Mouse (Mus musculus) lung, postnatal 0 days (tissue): ENCODE data around the gene Gm42715. TPM values are rescaled to one million over a fixed set of nuclear protein-coding genes. Genes with fewer than 3 reads are reported as not detected.

Source experiments
- ATAC-seq: fragments of 200-750 bp; cut with Nextera tagmentation; 2 replicates; pipeline ENCODE4 v1.8.0; 2017; ENCODE audit warnings: moderate library complexity
- DNase-seq: peaks from one replicate; pipeline ENCODE4 v3.0.0-alpha.2; 2016; ENCODE audit warnings: low spot score
- H3K27ac ChIP-seq: fragments of 300-500 bp; sonication (generic); 2 replicates; pipeline ENCODE4 v1.5.1; 2014; ENCODE audit warnings: antibody characterized with exemption, mild to moderate bottlenecking, low read length, mixed read lengths
- H3K27me3 ChIP-seq: fragments of 300-500 bp; sonication (generic); replicated peaks from 2 replicates; pipeline ENCODE4 v1.6.1; 2014; ENCODE audit warnings: low read length, mixed read lengths; ENCODE audit not compliant: insufficient read depth
- H3K36me3 ChIP-seq: fragments of 300-500 bp; sonication (generic); 2 replicates; pipeline ENCODE4 v1.6.1; 2014; ENCODE audit warnings: low read length, mixed read lengths; ENCODE audit not compliant: insufficient read depth
- H3K4me1 ChIP-seq: fragments of 300-500 bp; sonication (generic); 2 replicates; pipeline ENCODE4 v1.6.1; 2014; ENCODE audit warnings: antibody characterized with exemption, low read depth, low read length, mixed read lengths; ENCODE audit not compliant: insufficient read depth
- H3K4me2 ChIP-seq: fragments of 300-500 bp; sonication (generic); replicated peaks from 2 replicates; pipeline ENCODE4 v1.6.1; 2014; ENCODE audit warnings: low read depth, mild to moderate bottlenecking, low read length, moderate library complexity, mixed read lengths
- H3K4me3 ChIP-seq: fragments of 300-500 bp; sonication (generic); 2 replicates; pipeline ENCODE4 v1.5.1; 2014; ENCODE audit warnings: low read depth, low read length
- H3K9ac ChIP-seq: fragments of 300-500 bp; sonication (generic); replicated peaks from 2 replicates; pipeline ENCODE4 v1.6.1; 2014; ENCODE audit warnings: low read depth, mild to moderate bottlenecking
- H3K9me3 ChIP-seq: fragments of 300-500 bp; sonication (generic); 2 replicates; pipeline ENCODE4 v1.6.1; 2016; ENCODE audit warnings: low read length, mixed read lengths
- CTCF ChIP-seq: IDR thresholded peaks from 2 replicates; pipeline ENCODE4 v1.5.1; 2016; ENCODE audit warnings: antibody characterized with exemption, mild to moderate bottlenecking
- EP300 ChIP-seq: IDR thresholded peaks from 2 replicates; pipeline ENCODE4 v1.6.1; 2016; ENCODE audit warnings: antibody characterized with exemption, mild to moderate bottlenecking, control low read depth
- WGBS: fragments of 180-500 bp; shearing (Covaris S2); extraction: QIAGEN DNeasy Blood & Tissue Kit; methylation state at CpG from one replicate; pipeline ENCODE4 v1.1.7; 2014; 5-methylcytosine and 5-hydroxymethylcytosine counted together
- polyA plus RNA-seq: library from polyadenylated mRNA; unstranded; fragments of >200 nt; fragmentation: Nextera tagmentation; extraction: Ambion mirVana; gene quantifications from 2 replicates; pipeline ENCODE4 v1.2.1, GENCODE M21; 2015

Gene Gm42715
- polyA plus RNA-seq, 1 experiment from 2014 or later, result 9.3 TPM

GRCm38 (mm10) chr7:127474378-127475070, 44.9 kb upstream of the Gm42715 start:
- Histone ChIP-seq H3K4me2 (no peak overlapping the region), H3K9ac (no peak overlapping the region), H3K36me3 (peaks cover 24% of the 10 kb centered on the region; the same call in 1 of the 2 replicates), H3K4me3 (no peak overlapping the region), H3K27me3 (no peaks in the 10 kb centered on the region), H3K9me3 (no peaks in the 10 kb centered on the region), H3K27ac (no peak overlapping the region), H3K4me1 (peaks cover 7% of the 10 kb centered on the region; the same call in 1 of the 2 replicates)
- 74% methylated on average over 6 of the region's 6 CpGs for WGBS
- ATAC-seq (no peak), DNase-seq (no peak)
- TF ChIP-seq EP300 (no peak), CTCF (no peak)

GRCm38 (mm10) chr7:127475186-127475740, 44.1 kb upstream of the Gm42715 start:
- Histone ChIP-seq H3K9me3 (no peaks in the 10 kb centered on the region), H3K36me3 (peaks cover 24% of the 10 kb centered on the region; the same call in 1 of the 2 replicates), H3K9ac (no peak overlapping the region), H3K4me3 (no peak overlapping the region), H3K4me2 (no peak overlapping the region), H3K27ac (no peak overlapping the region), H3K27me3 (no peaks in the 10 kb centered on the region), H3K4me1 (peaks cover 15% of the 10 kb centered on the region; the same call in 1 of the 2 replicates)
- WGBS, result 94% methylated on average over 11 of the region's 11 CpGs
- ATAC-seq, result no peak
- TF ChIP-seq CTCF, result no peak
- no peak for TF ChIP-seq EP300
- DNase-seq, result no peak

GRCm38 (mm10) chr7:127476336-127476735, 43.0 kb upstream of the Gm42715 start:
- WGBS, result 96% methylated on average over 11 of the region's 11 CpGs
- H3K36me3 ChIP-seq, result peaks cover 24% of the 10 kb centered on the region; the same call in 1 of the 2 replicates
- TF ChIP-seq CTCF (no peak), EP300 (no peak)
- H3K27ac ChIP-seq, result no peak overlapping the region
- H3K4me1 ChIP-seq, result peaks cover 21% of the 10 kb centered on the region; the same call in 1 of the 2 replicates
- H3K27me3 ChIP-seq, result no peaks in the 10 kb centered on the region
- no peak for ATAC-seq
- no peak overlapping the region for H3K4me2 ChIP-seq
- no peaks in the 10 kb centered on the region for H3K9me3 ChIP-seq
- no peak overlapping the region for H3K4me3 ChIP-seq
- no peak overlapping the region for H3K9ac ChIP-seq
- no peak for DNase-seq

- 65% methylated on average over 4 of the region's 4 CpGs for WGBS
- H3K9me3 ChIP-seq, result no peaks in the 10 kb centered on the region
- peak overlapping the region; percentile 97 for H3K4me3 ChIP-seq
- peak overlapping the region; percentile 97 for H3K27ac ChIP-seq
- peaks cover 24% of the 10 kb centered on the region; the same call in 1 of the 2 replicates for H3K36me3 ChIP-seq
- TF ChIP-seq EP300, result no peak
- TF ChIP-seq CTCF, result no peak
- ATAC-seq (no peak), DNase-seq (peak; percentile 16)
- H3K9ac ChIP-seq, result peak overlapping the region; percentile 50
- peaks cover 21% of the 10 kb centered on the region; the same call in 1 of the 2 replicates for H3K4me1 ChIP-seq
- peak overlapping the region; percentile 68 for H3K4me2 ChIP-seq
- H3K27me3 ChIP-seq, result no peaks in the 10 kb centered on the region
These were observed 42.5 kb upstream of the Gm42715 start for GRCm38 (mm10) chr7:127476855-127477254.

- DNase-seq (peak; percentile 100), ATAC-seq (peak; percentile 90)
- H3K36me3 ChIP-seq, result peaks cover 30% of the 10 kb centered on the region; the same call in 1 of the 2 replicates
- no peaks in the 10 kb centered on the region for H3K27me3 ChIP-seq
- H3K9ac ChIP-seq, result peak overlapping the region; percentile 94
- peak overlapping the region; percentile 97 for H3K4me3 ChIP-seq
- peak; percentile 61 for TF ChIP-seq EP300
- TF ChIP-seq CTCF, result peak; percentile 45
- under 1% methylated on average over 50 of the region's 50 CpGs for WGBS
- peak overlapping the region; percentile 97 for H3K27ac ChIP-seq
- H3K4me2 ChIP-seq, result peak overlapping the region; percentile 97
- H3K4me1 ChIP-seq, result peaks cover 21% of the 10 kb centered on the region; the same call in 1 of the 2 replicates
- H3K9me3 ChIP-seq, result no peaks in the 10 kb centered on the region
These were observed 41.4 kb upstream of the Gm42715 start for GRCm38 (mm10) chr7:127477687-127478634.
